ENCODE assay signal across 9 mouse cellular contexts in genomic region chr4:105214438-105214837, GRCm38 (mm10). TPM values are rescaled to one million over a fixed set of nuclear protein-coding genes. Genes with fewer than 3 reads are reported as not detected.
DNase-seq lines count a peak whose midpoint lies in the region; ATAC-seq and TF ChIP-seq lines count a peak whose summit lies in the region.
"Had no signal": no experiment of that assay in that cellular context is flagged by ENCODE, and none has a peak within 500 bp of the region (broad histone marks: within the 10 kb centered on the region; RNA-seq: fewer than 3 reads in every experiment).

No protein-coding gene starts in this region.

- H3K4me3 ChIP-seq in hindbrain, postnatal 0 days (ENCODE audit: low read length) = no peak overlapping the region
- no peak overlapping the region for H3K4me3 ChIP-seq in midbrain, embryonic 10.5 days
- no peak overlapping the region for H3K4me3 ChIP-seq in forebrain, embryonic 11.5 days (ENCODE audit: low read depth, low read length)

- peaks cover 2% of the 10 kb centered on the region; the same call in 1 of the 2 replicates for H3K36me3 ChIP-seq in hindbrain, postnatal 0 days (ENCODE audit: insufficient read depth, low read length)
- H3K36me3 ChIP-seq in midbrain, embryonic 10.5 days = peaks cover 81% of the 10 kb centered on the region
- H3K36me3 ChIP-seq in forebrain, embryonic 11.5 days (ENCODE audit: control insufficient read depth, insufficient read depth, low read length) = peaks cover 6% of the 10 kb centered on the region; the same call in 1 of the 2 replicates

- DNase-seq in urinary bladder, postnatal 14 days (ENCODE audit: low spot score) = peak; percentile 41
- no peak for DNase-seq in urinary bladder, postnatal 25 days (ENCODE audit: low spot score)
- DNase-seq in heart, postnatal 4 days = peak; percentile 42
- DNase-seq in kidney, postnatal 25 days = peak; percentile 77 to 80
- DNase-seq in hindbrain, postnatal 0 days (ENCODE audit: low spot score) = no peak
- no peak for DNase-seq in midbrain, embryonic 10.5 days (ENCODE audit: low spot score)
- DNase-seq in forebrain, embryonic 11.5 days (ENCODE audit: low spot score) = no peak
- DNase-seq: thymus, postnatal 4 days had no signal

- H3K4me2 ChIP-seq in hindbrain, postnatal 0 days (ENCODE audit: low read depth, low read length) = no peak overlapping the region
- H3K4me2 ChIP-seq in forebrain, embryonic 11.5 days (ENCODE audit: low read depth, low read length, severe bottlenecking) = no peak overlapping the region
- H3K4me2 ChIP-seq: midbrain, embryonic 11.5 days had no signal

- ATAC-seq in hindbrain, postnatal 0 days = no peak
- ATAC-seq in forebrain, embryonic 11.5 days (replicated peaks; ENCODE audit: low FRiP score) = no peak

- no peak overlapping the region for H3K9ac ChIP-seq in hindbrain, postnatal 0 days (replicated peaks; ENCODE audit: low read length)
- no peak overlapping the region for H3K9ac ChIP-seq in forebrain, embryonic 11.5 days (ENCODE audit: low read length)

- H3K9me3 ChIP-seq in hindbrain, postnatal 0 days (ENCODE audit: low read length) = no peaks in the 10 kb centered on the region
- H3K9me3 ChIP-seq in midbrain, embryonic 10.5 days (replicated peaks) = no peaks in the 10 kb centered on the region
- no peaks in the 10 kb centered on the region for H3K9me3 ChIP-seq in forebrain, embryonic 11.5 days (ENCODE audit: control insufficient read depth, low read length)

- no peak overlapping the region for H3K27ac ChIP-seq in hindbrain, postnatal 0 days
- no peak overlapping the region for H3K27ac ChIP-seq in midbrain, embryonic 10.5 days (replicated peaks)
- H3K27ac ChIP-seq in forebrain, embryonic 11.5 days (ENCODE audit: low read depth, low read length) = no peak overlapping the region

- WGBS in hindbrain, postnatal 0 days = 91% methylated on average over 1 of the region's 1 CpGs
- 91% methylated on average over 1 of the region's 1 CpGs for WGBS in midbrain, embryonic 10.5 days
- WGBS in forebrain, embryonic 11.5 days = 69% methylated on average over 1 of the region's 1 CpGs

- peaks cover 6% of the 10 kb centered on the region; the same call in 1 of the 2 replicates for H3K4me1 ChIP-seq in hindbrain, postnatal 0 days (ENCODE audit: insufficient read depth, low read length)
- peaks cover 8% of the 10 kb centered on the region; the same call in 1 of the 2 replicates for H3K4me1 ChIP-seq in midbrain, embryonic 10.5 days
- no peaks in the 10 kb centered on the region; the same call in 1 of the 2 replicates for H3K4me1 ChIP-seq in forebrain, embryonic 11.5 days (replicated peaks; ENCODE audit: control insufficient read depth, insufficient read depth, low read length)

- no peaks in the 10 kb centered on the region for H3K27me3 ChIP-seq in hindbrain, postnatal 0 days (ENCODE audit: insufficient read depth, low read length)
- no peaks in the 10 kb centered on the region for H3K27me3 ChIP-seq in midbrain, embryonic 10.5 days (ENCODE audit: low read depth, poor library complexity, severe bottlenecking)
- no peaks in the 10 kb centered on the region for H3K27me3 ChIP-seq in forebrain, embryonic 11.5 days (ENCODE audit: control insufficient read depth, insufficient read depth, low read length)

- no peak for TF ChIP-seq CTCF in hindbrain, postnatal 0 days (IDR thresholded peaks at IDR 0.05; ENCODE audit: low read depth)

RNA-seq across cellular contexts. Expression of gene Plpp3, which starts 57.3 kb away (rescaled TPM):
- total RNA-seq in heart, postnatal 4 days (2021) = 10 to 100 TPM; 46.0 to 47.7 TPM
- total RNA-seq in hindbrain, postnatal 0 days (2014; rRNA removed) = 167 and 174 TPM in 2 replicates
- 180 and 198 TPM in 2 replicates for polyA plus RNA-seq in hindbrain, postnatal 0 days (2015; fragmentation: Nextera tagmentation; extraction: Ambion mirVana)
- 44.5 and 55.6 TPM in 2 replicates for polyA plus RNA-seq in midbrain, embryonic 10.5 days (2016; fragmentation: Nextera tagmentation; extraction: Ambion mirVana)
- 69.9 and 71.6 TPM in 2 replicates for polyA plus RNA-seq in forebrain, embryonic 11.5 days (2014; fragmentation: Nextera tagmentation; extraction: Ambion mirVana)

Comparison
In these comparisons a context has a peak if more than half of its experiments do, and no peak if none do; other contexts are left out.
1. DNase-seq: peak in urinary bladder, postnatal 14 days (single experiment), heart, postnatal 4 days (single experiment) and kidney, postnatal 25 days (2 of 2); none in urinary bladder, postnatal 25 days (single experiment), hindbrain, postnatal 0 days (single experiment), midbrain, embryonic 10.5 days (single experiment) and forebrain, embryonic 11.5 days (single experiment).